Mouse (Mus musculus) layer of hippocampus, adult 9-11 months (tissue): ENCODE measurements around the gene Senp3.
A peak's percentile ranks its signal among the peaks of the same experiment; 100 is the strongest.
"Not testable (repeated sequence)": the region's sequence is repeated elsewhere in the genome, so short reads cannot be mapped to it uniquely, and the experiment has no call there.

Experiments
- DNase-seq: peaks from one replicate; pipeline ENCODE4 v3.0.0; 2022

Senp3 gene

GRCm38 (mm10) chr11:69645860-69646259 lies 36.0 kb downstream of the Senp3 start:
- DNase-seq: no peak

GRCm38 (mm10) chr11:69635471-69635870 lies 46.4 kb downstream of the Senp3 start:
- DNase-seq: no peak

GRCm38 (mm10) chr11:69633128-69633866 lies 48.6 kb downstream of the Senp3 start:
- DNase-seq: no peak

GRCm38 (mm10) chr11:69632284-69633089 lies 49.4 kb downstream of the Senp3 start, which contains the start of gene Fxr2:
TSS of gene Fxr2 (plus strand) at chr11:69632990.
- peak; percentile 100 for DNase-seq

- no peak for DNase-seq
Measured at GRCm38 (mm10) chr11:69629802-69630201, 52.1 kb downstream of the Senp3 start.

- peak; percentile 67 for DNase-seq
Measured at GRCm38 (mm10) chr11:69628286-69628685, 53.6 kb downstream of the Senp3 start.

- not testable (repeated sequence) for DNase-seq
Measured at GRCm38 (mm10) chr11:69624339-69624738, 57.5 kb downstream of the Senp3 start.
